Mouse (Mus musculus) stomach, embryonic 16.5 days (tissue): ENCODE results near the gene Pde10a. TPM values are rescaled to one million over a fixed set of nuclear protein-coding genes. Genes with fewer than 3 reads are reported as not detected.

Experiments used
- ATAC-seq: fragments of 200-750 bp; cut with Nextera tagmentation; 2 replicates; pipeline ENCODE4 v1.8.0; 2017; ENCODE audit warnings: moderate number of reproducible peaks, moderate TSS enrichment; ENCODE audit not compliant: insufficient read depth, low FRiP score
- H3K27ac ChIP-seq: fragments of 300-500 bp; sonication (generic); 2 replicates; pipeline ENCODE4 v1.5.1; 2014; ENCODE audit warnings: low read length
- H3K27me3 ChIP-seq: fragments of 300-500 bp; sonication (generic); 2 replicates; pipeline ENCODE4 v1.6.1; 2014; ENCODE audit warnings: low read length, control low read depth, mixed read lengths; ENCODE audit not compliant: control insufficient read depth, insufficient read depth
- H3K36me3 ChIP-seq: fragments of 300-500 bp; sonication (generic); 2 replicates; pipeline ENCODE4 v1.6.1; 2014; ENCODE audit warnings: low read length; ENCODE audit not compliant: control insufficient read depth, insufficient read depth
- H3K4me1 ChIP-seq: fragments of 300-500 bp; sonication (generic); 2 replicates; pipeline ENCODE4 v1.6.1; 2014; ENCODE audit warnings: low read length, control low read depth, mixed read lengths; ENCODE audit not compliant: control insufficient read depth, insufficient read depth
- H3K4me2 ChIP-seq: fragments of 300-500 bp; sonication (generic); 2 replicates; pipeline ENCODE4 v1.6.1; 2014; ENCODE audit warnings: low read depth, low read length, mixed read lengths
- H3K4me3 ChIP-seq: fragments of 300-500 bp; sonication (generic); replicated peaks from 2 replicates; pipeline ENCODE4 v1.5.1; 2014; ENCODE audit warnings: mild to moderate bottlenecking, low read length
- H3K9ac ChIP-seq: fragments of 300-500 bp; sonication (generic); 2 replicates; pipeline ENCODE4 v1.6.1; 2014; ENCODE audit warnings: low read length
- H3K9me3 ChIP-seq: fragments of 300-500 bp; sonication (generic); replicated peaks from 2 replicates; pipeline ENCODE4 v1.6.1; 2016; ENCODE audit warnings: low read length, control low read depth; ENCODE audit not compliant: control insufficient read depth
- WGBS: fragments of 180-500 bp; shearing (Covaris S2); extraction: QIAGEN DNeasy Blood & Tissue Kit; methylation state at CpG from one replicate; pipeline ENCODE4 v1.1.7; 2014; 5-methylcytosine and 5-hydroxymethylcytosine counted together
- polyA plus RNA-seq: library from polyadenylated mRNA; unstranded; fragments of >200 nt; fragmentation: Nextera tagmentation; extraction: Ambion mirVana; gene quantifications from 2 replicates; pipeline ENCODE4 v1.2.1, GENCODE M21; 2015

The Pde10a gene
- polyA plus RNA-seq, 1 experiment from 2014 or later, result 1.2 TPM

- WGBS, result 93% methylated on average over 6 of the region's 6 CpGs
- Histone ChIP-seq H3K9ac (no peak overlapping the region), H3K4me2 (no peak overlapping the region), H3K4me3 (no peak overlapping the region), H3K9me3 (no peaks in the 10 kb centered on the region), H3K4me1 (no peaks in the 10 kb centered on the region), H3K27ac (no peak overlapping the region), H3K27me3 (no peaks in the 10 kb centered on the region), H3K36me3 (no peaks in the 10 kb centered on the region)
- no peak for ATAC-seq
Observed at GRCm38 (mm10) chr17:8885830-8886229, 360.7 kb downstream of the Pde10a start.

- H3K27ac ChIP-seq, result no peak overlapping the region
- no peaks in the 10 kb centered on the region for H3K27me3 ChIP-seq
- H3K4me3 ChIP-seq, result no peak overlapping the region
- no peak overlapping the region for H3K4me2 ChIP-seq
- ATAC-seq, result no peak
- no peaks in the 10 kb centered on the region for H3K36me3 ChIP-seq
- H3K9me3 ChIP-seq, result no peaks in the 10 kb centered on the region
- H3K9ac ChIP-seq, result no peak overlapping the region
- 62% methylated on average over 9 of the region's 9 CpGs for WGBS
- H3K4me1 ChIP-seq, result no peaks in the 10 kb centered on the region
Observed at GRCm38 (mm10) chr17:8888105-8888504, 362.9 kb downstream of the Pde10a start.

GRCm38 (mm10) chr17:8888639-8889038 lies 363.5 kb downstream of the Pde10a start:
- Histone ChIP-seq H3K27me3 (no peaks in the 10 kb centered on the region), H3K4me3 (no peak overlapping the region), H3K4me2 (no peak overlapping the region), H3K36me3 (no peaks in the 10 kb centered on the region), H3K9ac (no peak overlapping the region), H3K9me3 (no peaks in the 10 kb centered on the region), H3K27ac (no peak overlapping the region), H3K4me1 (no peaks in the 10 kb centered on the region)
- ATAC-seq, result no peak
- 90% methylated on average over 5 of the region's 5 CpGs for WGBS

- no peaks in the 10 kb centered on the region for H3K36me3 ChIP-seq
- no peak overlapping the region for H3K4me3 ChIP-seq
- no peak overlapping the region for H3K27ac ChIP-seq
- 69% methylated on average over 13 of the region's 13 CpGs for WGBS
- no peaks in the 10 kb centered on the region for H3K9me3 ChIP-seq
- no peaks in the 10 kb centered on the region for H3K4me1 ChIP-seq
- no peak overlapping the region for H3K9ac ChIP-seq
- ATAC-seq, result no peak
- H3K4me2 ChIP-seq, result no peak overlapping the region
- no peaks in the 10 kb centered on the region for H3K27me3 ChIP-seq
Observed at GRCm38 (mm10) chr17:8892193-8892985, 367.2 kb downstream of the Pde10a start.

GRCm38 (mm10) chr17:8895991-8896390 lies 370.8 kb downstream of the Pde10a start:
- no peak overlapping the region for H3K4me3 ChIP-seq
- no peaks in the 10 kb centered on the region for H3K36me3 ChIP-seq
- H3K9ac ChIP-seq, result no peak overlapping the region
- no peaks in the 10 kb centered on the region for H3K9me3 ChIP-seq
- H3K4me1 ChIP-seq, result no peaks in the 10 kb centered on the region
- H3K27me3 ChIP-seq, result no peaks in the 10 kb centered on the region
- WGBS, result 51% methylated on average over 14 of the region's 14 CpGs
- H3K27ac ChIP-seq, result no peak overlapping the region
- ATAC-seq, result no peak
- H3K4me2 ChIP-seq, result no peak overlapping the region

- Histone ChIP-seq H3K9ac (no peak overlapping the region), H3K4me2 (no peak overlapping the region), H3K4me3 (no peak overlapping the region), H3K36me3 (no peaks in the 10 kb centered on the region), H3K9me3 (no peaks in the 10 kb centered on the region), H3K4me1 (no peaks in the 10 kb centered on the region), H3K27me3 (no peaks in the 10 kb centered on the region), H3K27ac (no peak overlapping the region)
- WGBS, result 89% methylated on average over 10 of the region's 10 CpGs
- no peak for ATAC-seq
Observed at GRCm38 (mm10) chr17:8897749-8898148, 372.6 kb downstream of the Pde10a start.

GRCm38 (mm10) chr17:8898221-8898620 lies 373.0 kb downstream of the Pde10a start:
- no peaks in the 10 kb centered on the region for H3K9me3 ChIP-seq
- no peak overlapping the region for H3K4me2 ChIP-seq
- no peaks in the 10 kb centered on the region for H3K36me3 ChIP-seq
- H3K4me3 ChIP-seq, result no peak overlapping the region
- ATAC-seq, result no peak
- H3K27ac ChIP-seq, result no peak overlapping the region
- no peak overlapping the region for H3K9ac ChIP-seq
- H3K27me3 ChIP-seq, result no peaks in the 10 kb centered on the region
- no peaks in the 10 kb centered on the region for H3K4me1 ChIP-seq
- whole genome bisulfite sequencing, result 85% methylated on average over 8 of the region's 8 CpGs

- Histone ChIP-seq H3K36me3 (no peaks in the 10 kb centered on the region), H3K9ac (no peak overlapping the region), H3K27me3 (no peaks in the 10 kb centered on the region), H3K4me1 (no peaks in the 10 kb centered on the region), H3K4me2 (no peak overlapping the region), H3K27ac (no peak overlapping the region), H3K4me3 (no peak overlapping the region), H3K9me3 (no peaks in the 10 kb centered on the region)
- 91% methylated on average over 7 of the region's 7 CpGs for WGBS
- ATAC-seq, result no peak
Observed at GRCm38 (mm10) chr17:8899212-8899611, 374.0 kb downstream of the Pde10a start.

- no peak overlapping the region for H3K27ac ChIP-seq
- no peaks in the 10 kb centered on the region for H3K27me3 ChIP-seq
- no peak overlapping the region for H3K4me2 ChIP-seq
- no peaks in the 10 kb centered on the region for H3K9me3 ChIP-seq
- ATAC-seq, result no peak
- no peak overlapping the region for H3K4me3 ChIP-seq
- no peaks in the 10 kb centered on the region for H3K36me3 ChIP-seq
- WGBS, result 94% methylated on average over 5 of the region's 5 CpGs
- H3K4me1 ChIP-seq, result peaks cover 4% of the 10 kb centered on the region; the same call in 1 of the 2 replicates
- H3K9ac ChIP-seq, result no peak overlapping the region
Observed at GRCm38 (mm10) chr17:8903555-8904283, 378.5 kb downstream of the Pde10a start.
